Mouse (Mus musculus): ENCODE results near the gene Gm20388. TPM values are rescaled to one million over a fixed set of nuclear protein-coding genes. Genes with fewer than 3 reads are reported as not detected.

The Gm20388 gene
- polyA plus RNA-seq, 1 experiment from 2014 or later = 12.4 TPM

DNA sequence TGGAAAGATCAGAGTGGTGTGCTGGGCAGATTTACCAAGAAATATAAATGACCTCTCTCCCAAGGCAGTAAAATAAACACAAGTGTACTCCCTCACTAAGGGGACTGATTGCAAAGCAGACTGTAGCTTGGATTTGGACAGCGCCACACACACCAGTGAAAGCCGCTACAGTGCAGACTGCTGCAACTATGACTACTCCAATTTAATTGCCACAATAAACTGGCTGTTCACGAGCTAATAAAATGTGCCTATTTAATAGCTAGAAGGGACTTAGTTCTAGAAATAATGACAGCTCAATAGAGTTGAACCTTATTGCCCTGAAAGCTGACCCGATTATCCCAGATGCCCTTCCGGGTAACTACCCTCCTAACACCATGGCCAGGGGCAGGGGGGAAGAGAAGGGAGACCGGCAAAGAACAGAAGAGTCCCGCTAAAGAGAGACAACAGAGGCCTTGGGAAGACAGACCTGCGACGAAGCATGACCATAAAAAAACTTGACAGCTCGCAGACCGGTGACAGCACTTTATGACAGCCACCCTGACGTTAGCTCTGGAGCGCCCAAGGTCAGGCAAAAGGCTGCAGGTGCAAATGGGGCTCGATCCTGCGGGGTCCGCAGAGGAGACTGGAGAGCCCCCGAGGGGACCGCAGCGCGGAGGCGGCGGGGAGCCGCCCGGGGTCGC lies 189.9 kb downstream of the Gm20388 start:
- Histone ChIP-seq H3K4me1 (ENCODE audit: control insufficient read depth, insufficient read depth, low read depth, low read length) (peaks cover 23% of the 10 kb centered on the region), H3K27ac (ENCODE audit: low read depth, low read length) (peak overlapping the region; percentile 93), H3K27me3 (replicated peaks; ENCODE audit: control insufficient read depth, insufficient read depth, low read length) (no peaks in the 10 kb centered on the region), H3K36me3 (ENCODE audit: control insufficient read depth, insufficient read depth, low read length) (no peaks in the 10 kb centered on the region), H3K9me3 (ENCODE audit: control insufficient read depth, low read length) (no peaks in the 10 kb centered on the region), H3K4me3 (ENCODE audit: low read length) (peak overlapping the region; percentile 84), H3K4me2 (ENCODE audit: low read length) (peak overlapping the region; percentile 71), H3K9ac (ENCODE audit: low read depth, low read length) (peak overlapping the region; percentile 89)
- ATAC-seq = no peak
- WGBS = 8% methylated on average over 22 of the region's 25 CpGs

DNA sequence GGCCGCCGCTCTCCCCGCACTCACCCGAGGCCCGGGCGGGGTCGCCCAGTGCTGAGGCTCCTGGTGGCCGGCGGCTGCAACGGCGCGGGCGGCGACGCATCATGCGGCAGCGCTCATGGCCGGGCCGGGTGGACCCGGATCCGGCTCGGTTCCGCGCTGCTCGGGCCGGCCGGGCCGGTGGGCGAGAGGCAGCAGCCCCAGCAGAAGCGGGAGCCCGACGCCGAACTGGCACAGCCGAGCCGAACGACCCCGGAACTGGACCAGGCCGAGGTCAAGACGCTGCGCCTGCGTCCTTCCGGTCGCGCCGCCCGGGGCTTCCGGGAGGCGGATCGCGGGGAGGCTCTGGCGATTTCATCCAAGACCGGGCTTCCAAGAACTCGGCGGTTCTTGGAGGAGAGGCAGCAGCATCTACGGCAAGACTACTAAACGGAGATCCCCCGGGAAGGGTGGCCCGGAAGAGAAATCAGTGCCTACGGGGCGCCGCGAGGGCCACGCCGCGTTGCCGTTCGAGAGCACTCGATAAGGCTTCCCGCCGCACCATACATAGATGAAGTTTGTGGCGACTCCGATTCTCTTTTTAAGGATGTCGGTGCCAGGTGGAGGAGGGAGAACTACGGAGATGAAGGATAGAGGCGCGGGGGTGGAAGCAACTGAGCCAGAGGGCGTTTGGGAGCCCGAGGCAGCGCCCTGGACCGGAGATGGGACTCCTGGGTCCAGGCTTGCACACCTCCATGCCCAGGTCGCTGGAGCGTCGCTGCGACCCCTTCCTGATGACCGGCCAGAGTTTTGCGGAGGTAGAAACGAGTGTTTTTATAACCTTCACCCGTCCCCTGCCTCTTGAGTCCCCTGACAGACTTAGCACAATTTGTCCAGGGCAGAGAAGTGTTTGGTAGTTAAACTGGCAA lies 190.7 kb downstream of the Gm20388 start, which contains the start of gene Zdhhc7:
Zdhhc7 (minus strand) TSS at position 415 of the 905 bp plus-strand sequence.
- Histone ChIP-seq H3K27ac (ENCODE audit: low read depth, low read length) (peak within 1 kb of the TSS; percentile 93), H3K4me3 (ENCODE audit: low read length) (peak within 1 kb of the TSS; percentile 84), H3K27me3 (replicated peaks; ENCODE audit: control insufficient read depth, insufficient read depth, low read length) (no peaks in the 10 kb centered on the region), H3K9ac (ENCODE audit: low read depth, low read length) (peak within 1 kb of the TSS; percentile 89), H3K36me3 (ENCODE audit: control insufficient read depth, insufficient read depth, low read length) (no peaks in the 10 kb centered on the region), H3K9me3 (ENCODE audit: control insufficient read depth, low read length) (no peaks in the 10 kb centered on the region), H3K4me1 (ENCODE audit: control insufficient read depth, insufficient read depth, low read depth, low read length) (peaks cover 23% of the 10 kb centered on the region), H3K4me2 (ENCODE audit: low read length) (peak within 1 kb of the TSS; percentile 71)
- under 1% methylated on average over 72 of the region's 88 CpGs for WGBS
- ATAC-seq = peak; percentile 87

DNA sequence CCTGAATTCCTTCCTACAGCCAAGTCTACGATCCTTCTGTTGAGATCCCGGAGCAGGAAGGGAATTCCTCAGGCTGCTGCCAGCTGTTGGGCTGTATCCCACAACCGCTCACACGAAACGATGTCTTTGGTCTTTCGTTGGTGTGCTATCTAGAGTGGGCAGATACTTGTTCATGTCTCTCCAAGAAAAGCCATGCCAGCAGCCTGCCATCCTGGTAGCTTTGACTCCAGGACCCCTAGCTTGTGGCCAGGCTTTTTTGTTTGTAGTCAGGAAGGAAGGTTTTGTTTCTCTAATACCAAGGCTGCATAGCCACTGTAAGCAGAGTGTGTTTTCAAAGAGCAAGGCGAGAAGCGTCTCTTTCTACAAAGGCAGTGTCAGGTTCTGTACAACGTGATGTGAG lies 193.3 kb downstream of the Gm20388 start:
- no peaks in the 10 kb centered on the region for H3K9me3 ChIP-seq (ENCODE audit: control insufficient read depth, low read length)
- H3K27me3 ChIP-seq (replicated peaks; ENCODE audit: control insufficient read depth, insufficient read depth, low read length) = no peaks in the 10 kb centered on the region
- 87% methylated on average over 9 of the region's 9 CpGs for WGBS
- H3K4me3 ChIP-seq (ENCODE audit: low read length) = no peak overlapping the region
- no peak for ATAC-seq
- peaks cover 23% of the 10 kb centered on the region for H3K4me1 ChIP-seq (ENCODE audit: control insufficient read depth, insufficient read depth, low read depth, low read length)
- no peak overlapping the region for H3K9ac ChIP-seq (ENCODE audit: low read depth, low read length)
- no peak overlapping the region for H3K4me2 ChIP-seq (ENCODE audit: low read length)
- no peak overlapping the region for H3K27ac ChIP-seq (ENCODE audit: low read depth, low read length)
- H3K36me3 ChIP-seq (ENCODE audit: control insufficient read depth, insufficient read depth, low read length) = no peaks in the 10 kb centered on the region

DNA sequence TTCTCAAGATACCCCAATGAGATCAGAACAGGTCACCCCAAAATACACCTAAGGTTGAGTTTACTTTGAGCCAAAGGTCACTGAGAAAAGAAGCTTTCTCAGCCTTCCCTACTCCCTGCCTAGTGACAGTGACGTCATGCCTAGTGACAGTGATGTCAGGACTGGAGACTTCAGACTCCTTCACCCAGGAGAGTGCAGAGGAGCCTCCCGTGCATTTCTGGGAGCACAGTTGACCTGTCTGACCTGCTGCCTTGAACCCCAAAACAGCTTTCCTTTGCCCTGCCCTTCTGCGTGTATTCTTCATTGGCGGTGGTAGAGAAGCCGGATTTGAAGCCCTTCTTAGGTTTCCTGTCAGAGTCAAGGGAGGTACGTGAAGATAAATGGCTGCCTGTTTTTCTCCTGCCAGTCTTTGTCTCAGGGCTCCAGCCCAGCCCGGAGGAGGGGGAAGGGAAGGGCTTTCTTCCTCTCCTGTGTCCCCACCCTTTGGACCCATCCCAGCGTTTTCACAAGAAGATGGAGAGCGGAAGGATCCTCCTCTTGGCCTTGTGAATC lies 194.2 kb downstream of the Gm20388 start:
- Histone ChIP-seq H3K36me3 (ENCODE audit: control insufficient read depth, insufficient read depth, low read length) (no peaks in the 10 kb centered on the region), H3K27ac (ENCODE audit: low read depth, low read length) (no peak overlapping the region), H3K4me1 (ENCODE audit: control insufficient read depth, insufficient read depth, low read depth, low read length) (peaks cover 20% of the 10 kb centered on the region), H3K4me2 (ENCODE audit: low read length) (no peak overlapping the region), H3K4me3 (ENCODE audit: low read length) (no peak overlapping the region), H3K9me3 (ENCODE audit: control insufficient read depth, low read length) (no peaks in the 10 kb centered on the region), H3K27me3 (replicated peaks; ENCODE audit: control insufficient read depth, insufficient read depth, low read length) (no peaks in the 10 kb centered on the region), H3K9ac (ENCODE audit: low read depth, low read length) (no peak overlapping the region)
- no peak for ATAC-seq
- 62% methylated on average over 9 of the region's 9 CpGs for WGBS

DNA sequence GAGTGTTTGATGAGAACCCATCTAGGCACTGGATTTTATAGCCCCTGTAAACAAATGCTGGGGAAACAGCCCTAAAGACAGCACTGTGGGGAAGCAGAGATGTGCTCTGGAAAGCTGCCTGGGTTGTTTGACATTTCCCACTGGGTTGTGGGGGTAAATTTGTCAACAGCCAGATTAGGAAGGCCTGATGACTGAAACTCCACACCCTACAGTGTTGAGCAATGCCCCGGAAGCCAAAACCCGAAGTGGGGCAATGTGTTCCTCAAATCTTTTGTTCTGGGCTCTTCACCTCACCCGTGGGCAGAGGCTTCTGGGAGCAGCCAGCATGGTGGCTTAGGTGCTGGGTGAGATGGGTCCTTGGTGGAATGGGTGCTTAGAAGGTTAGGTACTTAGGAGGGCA lies 198.5 kb downstream of the Gm20388 start:
- Histone ChIP-seq H3K4me2 (ENCODE audit: low read length) (no peak overlapping the region), H3K9ac (ENCODE audit: low read depth, low read length) (no peak overlapping the region), H3K36me3 (ENCODE audit: control insufficient read depth, insufficient read depth, low read length) (no peaks in the 10 kb centered on the region), H3K27ac (ENCODE audit: low read depth, low read length) (no peak overlapping the region), H3K4me1 (ENCODE audit: control insufficient read depth, insufficient read depth, low read depth, low read length) (peaks cover 6% of the 10 kb centered on the region), H3K4me3 (ENCODE audit: low read length) (no peak overlapping the region), H3K27me3 (replicated peaks; ENCODE audit: control insufficient read depth, insufficient read depth, low read length) (no peaks in the 10 kb centered on the region), H3K9me3 (ENCODE audit: control insufficient read depth, low read length) (no peaks in the 10 kb centered on the region)
- 64% methylated on average over 3 of the region's 3 CpGs for WGBS
- ATAC-seq = no peak

DNA sequence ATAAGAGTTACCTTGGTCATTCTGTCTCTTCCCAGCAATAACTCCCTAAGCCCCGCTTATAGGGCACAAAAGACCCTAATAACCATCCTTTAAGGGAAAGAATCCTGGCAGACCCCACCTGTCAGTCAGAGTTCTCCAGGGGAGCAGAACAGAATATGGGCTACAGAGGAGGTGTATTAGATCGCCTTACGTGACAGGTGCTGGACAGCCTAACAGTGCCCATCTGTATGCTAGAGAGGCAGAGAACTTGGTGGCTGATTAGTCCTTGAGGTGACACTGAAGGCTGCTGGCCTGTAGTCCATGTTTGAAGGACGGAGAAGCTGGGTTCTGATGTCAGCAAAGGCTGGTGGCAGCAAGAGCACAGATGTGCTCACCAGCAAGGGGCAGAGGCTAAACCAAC lies 200.3 kb downstream of the Gm20388 start:
- Histone ChIP-seq H3K9ac (ENCODE audit: low read depth, low read length) (no peak overlapping the region), H3K27ac (ENCODE audit: low read depth, low read length) (no peak overlapping the region), H3K27me3 (replicated peaks; ENCODE audit: control insufficient read depth, insufficient read depth, low read length) (no peaks in the 10 kb centered on the region), H3K36me3 (ENCODE audit: control insufficient read depth, insufficient read depth, low read length) (no peaks in the 10 kb centered on the region), H3K4me2 (ENCODE audit: low read length) (no peak overlapping the region), H3K9me3 (ENCODE audit: control insufficient read depth, low read length) (no peaks in the 10 kb centered on the region), H3K4me3 (ENCODE audit: low read length) (no peak overlapping the region), H3K4me1 (ENCODE audit: control insufficient read depth, insufficient read depth, low read depth, low read length) (peaks cover 6% of the 10 kb centered on the region)
- 88% methylated on average over 4 of the region's 4 CpGs for WGBS
- ATAC-seq = no peak

DNA sequence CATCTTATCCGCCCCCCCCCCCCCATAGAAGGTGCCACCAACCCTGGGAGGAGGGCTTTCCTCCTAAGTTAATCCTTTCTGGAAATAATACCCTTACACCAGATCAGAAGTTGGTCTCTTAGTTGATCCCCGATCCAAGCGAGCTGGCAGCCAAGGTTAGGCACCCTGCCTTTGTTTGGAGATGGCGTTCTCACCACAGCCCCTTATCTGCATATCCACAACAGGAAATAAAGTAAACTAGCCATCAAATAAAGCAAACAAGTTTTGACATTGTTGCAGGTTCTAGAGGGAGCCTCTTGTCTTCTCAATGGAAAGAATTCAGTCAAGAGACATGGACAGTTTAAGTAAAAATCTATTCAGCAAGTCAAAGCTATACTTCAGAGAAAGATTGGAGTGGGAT lies 200.7 kb downstream of the Gm20388 start:
- Histone ChIP-seq H3K9ac (ENCODE audit: low read depth, low read length) (no peak overlapping the region), H3K27me3 (replicated peaks; ENCODE audit: control insufficient read depth, insufficient read depth, low read length) (no peaks in the 10 kb centered on the region), H3K9me3 (ENCODE audit: control insufficient read depth, low read length) (no peaks in the 10 kb centered on the region), H3K4me2 (ENCODE audit: low read length) (no peak overlapping the region), H3K36me3 (ENCODE audit: control insufficient read depth, insufficient read depth, low read length) (no peaks in the 10 kb centered on the region), H3K27ac (ENCODE audit: low read depth, low read length) (no peak overlapping the region), H3K4me3 (ENCODE audit: low read length) (no peak overlapping the region), H3K4me1 (ENCODE audit: control insufficient read depth, insufficient read depth, low read depth, low read length) (peaks cover 6% of the 10 kb centered on the region)
- 64% methylated on average over 4 of the region's 4 CpGs for WGBS
- ATAC-seq = no peak

DNA sequence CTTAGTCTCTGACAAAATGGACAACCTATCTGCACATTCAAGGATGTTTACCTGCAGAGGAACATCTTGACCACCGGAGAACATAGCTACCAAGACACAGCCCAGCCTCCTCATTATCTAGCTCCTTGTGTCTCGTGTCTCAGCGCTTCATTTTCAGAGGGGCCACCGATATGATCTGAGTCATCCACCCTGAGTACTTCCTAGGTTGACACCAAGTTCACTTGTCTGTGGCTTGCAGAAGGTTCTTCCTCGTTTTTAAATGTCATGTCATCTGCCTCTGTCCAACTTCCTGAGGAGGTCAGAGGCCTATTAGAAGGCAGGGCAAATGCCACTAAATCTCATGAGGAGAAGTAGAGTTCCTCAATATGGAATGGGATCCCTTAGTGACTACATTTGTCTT lies 201.9 kb downstream of the Gm20388 start:
- H3K4me1 ChIP-seq (ENCODE audit: control insufficient read depth, insufficient read depth, low read depth, low read length) = peaks cover 6% of the 10 kb centered on the region
- no peaks in the 10 kb centered on the region for H3K36me3 ChIP-seq (ENCODE audit: control insufficient read depth, insufficient read depth, low read length)
- 90% methylated on average over 5 of the region's 5 CpGs for WGBS
- no peaks in the 10 kb centered on the region for H3K9me3 ChIP-seq (ENCODE audit: control insufficient read depth, low read length)
- H3K27ac ChIP-seq (ENCODE audit: low read depth, low read length) = no peak overlapping the region
- no peak for ATAC-seq
- H3K4me3 ChIP-seq (ENCODE audit: low read length) = no peak overlapping the region
- no peak overlapping the region for H3K9ac ChIP-seq (ENCODE audit: low read depth, low read length)
- H3K27me3 ChIP-seq (replicated peaks; ENCODE audit: control insufficient read depth, insufficient read depth, low read length) = no peaks in the 10 kb centered on the region
- no peak overlapping the region for H3K4me2 ChIP-seq (ENCODE audit: low read length)

DNA sequence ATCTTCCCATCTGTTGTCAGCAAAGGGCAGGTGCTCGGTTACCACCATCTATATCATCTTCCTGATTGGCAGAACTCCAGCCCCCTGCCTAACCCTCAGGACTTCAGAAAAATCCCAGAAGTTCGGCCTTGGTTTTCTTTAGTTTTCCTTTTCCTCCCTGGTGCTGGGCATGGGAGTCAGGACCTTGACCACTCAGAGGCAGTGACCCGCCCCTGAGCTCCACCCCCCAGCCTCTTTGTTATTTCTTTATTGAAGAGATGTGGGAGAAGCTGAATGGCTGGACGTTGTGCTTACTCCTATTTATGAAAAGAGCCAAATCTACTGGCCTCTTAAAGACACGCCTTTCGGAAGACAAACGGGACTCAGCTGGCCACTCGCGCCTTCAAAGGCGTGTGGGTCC lies 202.7 kb downstream of the Gm20388 start:
- H3K4me3 ChIP-seq (ENCODE audit: low read length) = peak overlapping the region; percentile 84
- no peaks in the 10 kb centered on the region for H3K9me3 ChIP-seq (ENCODE audit: control insufficient read depth, low read length)
- peaks cover 6% of the 10 kb centered on the region for H3K4me1 ChIP-seq (ENCODE audit: control insufficient read depth, insufficient read depth, low read depth, low read length)
- H3K27me3 ChIP-seq (replicated peaks; ENCODE audit: control insufficient read depth, insufficient read depth, low read length) = no peaks in the 10 kb centered on the region
- peak overlapping the region; percentile 90 for H3K27ac ChIP-seq (ENCODE audit: low read depth, low read length)
- H3K4me2 ChIP-seq (ENCODE audit: low read length) = peak overlapping the region; percentile 90
- no peak for ATAC-seq
- peak overlapping the region; percentile 75 for H3K9ac ChIP-seq (ENCODE audit: low read depth, low read length)
- WGBS = 3% methylated on average over 10 of the region's 10 CpGs
- H3K36me3 ChIP-seq (ENCODE audit: control insufficient read depth, insufficient read depth, low read length) = no peaks in the 10 kb centered on the region
